Mouse (Mus musculus): ENCODE measurements around the gene Zfp385b.

The Zfp385b gene

GRCm38 (mm10) chr2:77586581-77587360 lies 232.7 kb downstream of the Zfp385b start:
- DNase-seq, result no peak

GRCm38 (mm10) chr2:77583586-77583985 lies 235.9 kb downstream of the Zfp385b start:
- DNase-seq, result no peak

GRCm38 (mm10) chr2:77576571-77576970 lies 242.9 kb downstream of the Zfp385b start:
- DNase-seq, result no peak

- DNase-seq, result no peak
Measured at GRCm38 (mm10) chr2:77567528-77568435, 251.7 kb downstream of the Zfp385b start.

- no peak for DNase-seq
Measured at GRCm38 (mm10) chr2:77563706-77564105, 255.7 kb downstream of the Zfp385b start.

- no peak for DNase-seq
Measured at GRCm38 (mm10) chr2:77561941-77562340, 257.5 kb downstream of the Zfp385b start.

GRCm38 (mm10) chr2:77556938-77557337 lies 262.5 kb downstream of the Zfp385b start:
- DNase-seq, result no peak

GRCm38 (mm10) chr2:77555980-77556379 lies 263.5 kb downstream of the Zfp385b start:
- no peak for DNase-seq

GRCm38 (mm10) chr2:77552675-77553074 lies 266.8 kb downstream of the Zfp385b start:
- no peak for DNase-seq

GRCm38 (mm10) chr2:77543388-77543787 lies 276.1 kb downstream of the Zfp385b start:
- DNase-seq, result no peak

GRCm38 (mm10) chr2:77542605-77543004 lies 276.8 kb downstream of the Zfp385b start:
- no peak for DNase-seq

GRCm38 (mm10) chr2:77541681-77542080 lies 277.8 kb downstream of the Zfp385b start:
- DNase-seq, result no peak

- no peak for DNase-seq
Measured at GRCm38 (mm10) chr2:77540860-77541259, 278.6 kb downstream of the Zfp385b start.

GRCm38 (mm10) chr2:77536556-77536955 lies 282.9 kb downstream of the Zfp385b start:
- no peak for DNase-seq

- DNase-seq, result no peak
Measured at GRCm38 (mm10) chr2:77528079-77528752, 291.2 kb downstream of the Zfp385b start.

GRCm38 (mm10) chr2:77527616-77528015 lies 291.8 kb downstream of the Zfp385b start:
- no peak for DNase-seq

GRCm38 (mm10) chr2:77526803-77527202 lies 292.6 kb downstream of the Zfp385b start:
- DNase-seq, result no peak

GRCm38 (mm10) chr2:77526301-77526700 lies 293.1 kb downstream of the Zfp385b start:
- DNase-seq, result no peak

- DNase-seq, result no peak
Measured at GRCm38 (mm10) chr2:77522223-77522622, 297.2 kb downstream of the Zfp385b start.

GRCm38 (mm10) chr2:77519341-77519740 lies 300.1 kb downstream of the Zfp385b start:
- DNase-seq, result no peak

- no peak for DNase-seq
Measured at GRCm38 (mm10) chr2:77518693-77519092, 300.7 kb downstream of the Zfp385b start.

GRCm38 (mm10) chr2:77516606-77517005 lies 302.8 kb downstream of the Zfp385b start:
- no peak for DNase-seq

- DNase-seq, result no peak
Measured at GRCm38 (mm10) chr2:77515654-77516053, 303.8 kb downstream of the Zfp385b start.

Data from lung, postnatal 4 days (tissue).